ENCODE assay signal across 7 mouse cellular contexts in genomic region chr17:25416219-25416618, GRCm38 (mm10). TPM values are rescaled to one million over a fixed set of nuclear protein-coding genes. Genes with fewer than 3 reads are reported as not detected.
A peak's percentile ranks its signal among the peaks of the same experiment; 100 is the strongest.
DNase-seq lines count a peak whose midpoint lies in the region; ATAC-seq lines count a peak whose summit lies in the region.

No protein-coding gene starts in this region.

- no peak for DNase-seq in lung, adult 18-20 months
- DNase-seq in forelimb bud, embryonic 11.5 days (ENCODE audit: low read depth, low spot score): peak; percentile 28
- DNase-seq in yolk sac, embryonic 10.5 days (ENCODE audit: low spot score): no peak
- DNase-seq in thymus, adult 18-20 months: no peak

- H3K27ac ChIP-seq in lung, embryonic 15.5 days: peak overlapping the region; percentile 76
- H3K27ac ChIP-seq in intestine, embryonic 15.5 days: 0 out of 2 replicates have a peak overlapping the region, but pooled peaks have one; percentile 36
- peak overlapping the region; percentile 73 for H3K27ac ChIP-seq in neural tube, embryonic 13.5 days (replicated peaks)

- H3K4me2 ChIP-seq in lung, embryonic 15.5 days: 0 out of 2 replicates have a peak overlapping the region, but pooled peaks have one; percentile 2
- peak overlapping the region; percentile 24 for H3K4me2 ChIP-seq in intestine, embryonic 15.5 days (replicated peaks)
- H3K4me2 ChIP-seq in neural tube, embryonic 13.5 days: no peak overlapping the region

- no peaks in the 10 kb centered on the region for H3K9me3 ChIP-seq in lung, embryonic 15.5 days
- no peaks in the 10 kb centered on the region for H3K9me3 ChIP-seq in intestine, embryonic 15.5 days
- H3K9me3 ChIP-seq in neural tube, embryonic 13.5 days: no peaks in the 10 kb centered on the region

- no peaks in the 10 kb centered on the region for H3K27me3 ChIP-seq in lung, embryonic 15.5 days
- H3K27me3 ChIP-seq in intestine, embryonic 15.5 days (replicated peaks): no peaks in the 10 kb centered on the region
- no peaks in the 10 kb centered on the region for H3K27me3 ChIP-seq in neural tube, embryonic 13.5 days

- peak; percentile 62 for ATAC-seq in lung, embryonic 15.5 days (ENCODE audit: borderline replicate concordance, extremely low read depth, low FRiP score, low TSS enrichment)
- peak; percentile 54 for ATAC-seq in intestine, embryonic 15.5 days
- peak; percentile 34; the same call in 1 of the 2 replicates for ATAC-seq in neural tube, embryonic 13.5 days (ENCODE audit: low read depth)

- 19% methylated on average over 3 of the region's 3 CpGs for WGBS in lung, embryonic 15.5 days
- 19% methylated on average over 3 of the region's 3 CpGs for WGBS in intestine, embryonic 15.5 days
- 22% methylated on average over 3 of the region's 3 CpGs for WGBS in neural tube, embryonic 13.5 days

- no peak overlapping the region for H3K4me3 ChIP-seq in lung, embryonic 15.5 days
- H3K4me3 ChIP-seq in intestine, embryonic 15.5 days (replicated peaks): no peak overlapping the region; the same call in 1 of the 2 replicates
- no peak overlapping the region for H3K4me3 ChIP-seq in neural tube, embryonic 13.5 days

- H3K36me3 ChIP-seq in lung, embryonic 15.5 days: no peaks in the 10 kb centered on the region
- no peaks in the 10 kb centered on the region for H3K36me3 ChIP-seq in intestine, embryonic 15.5 days
- H3K36me3 ChIP-seq in neural tube, embryonic 13.5 days: no peaks in the 10 kb centered on the region

- no peak overlapping the region for H3K9ac ChIP-seq in lung, embryonic 15.5 days
- H3K9ac ChIP-seq in intestine, embryonic 15.5 days: no peak overlapping the region
- H3K9ac ChIP-seq in neural tube, embryonic 13.5 days: peak overlapping the region; percentile 39; the same call in 1 of the 2 replicates

- H3K4me1 ChIP-seq in lung, embryonic 15.5 days: peaks cover 47% of the 10 kb centered on the region
- peaks cover 35% of the 10 kb centered on the region for H3K4me1 ChIP-seq in intestine, embryonic 15.5 days (replicated peaks)
- peaks cover 75% of the 10 kb centered on the region for H3K4me1 ChIP-seq in neural tube, embryonic 13.5 days (replicated peaks)

RNA-seq across cellular contexts. Expression of gene Cacna1h, which starts 17.4 kb away (rescaled TPM):
- polyA plus RNA-seq in lung, embryonic 15.5 days (2015; fragmentation: Nextera tagmentation; extraction: Ambion mirVana): 2.5 and 2.6 TPM in 2 replicates
- polyA plus RNA-seq in intestine, embryonic 15.5 days (2015; fragmentation: Nextera tagmentation; extraction: Ambion mirVana): 4.3 and 4.6 TPM in 2 replicates
- 12.0 and 12.6 TPM in 2 replicates for polyA plus RNA-seq in neural tube, embryonic 13.5 days (2015; fragmentation: Nextera tagmentation; extraction: Ambion mirVana)

RNA-seq across cellular contexts. Expression of gene Tekt4, which starts 38.2 kb away (rescaled TPM):
- polyA plus RNA-seq in lung, embryonic 15.5 days (2015; fragmentation: Nextera tagmentation; extraction: Ambion mirVana): 2.6 and 3.0 TPM in 2 replicates
- polyA plus RNA-seq in intestine, embryonic 15.5 days (2015; fragmentation: Nextera tagmentation; extraction: Ambion mirVana): not detected in 2 replicates
- polyA plus RNA-seq in neural tube, embryonic 13.5 days (2015; fragmentation: Nextera tagmentation; extraction: Ambion mirVana): 0.57 and 0.87 TPM in 2 replicates

RNA-seq across cellular contexts. Expression of gene Tpsg1, which starts 47.1 kb away (rescaled TPM):
- 0.46 and 0.76 TPM in 2 replicates for polyA plus RNA-seq in lung, embryonic 15.5 days (2015; fragmentation: Nextera tagmentation; extraction: Ambion mirVana)
- 14.3 and 17.6 TPM in 2 replicates for polyA plus RNA-seq in intestine, embryonic 15.5 days (2015; fragmentation: Nextera tagmentation; extraction: Ambion mirVana)
- 0.68 TPM in 1 of 2 replicates, not detected in the other for polyA plus RNA-seq in neural tube, embryonic 13.5 days (2015; fragmentation: Nextera tagmentation; extraction: Ambion mirVana)

RNA-seq across cellular contexts. Expression of gene Tpsb2, which starts 50.1 kb away (rescaled TPM):
- 3.6 and 5.7 TPM in 2 replicates for polyA plus RNA-seq in lung, embryonic 15.5 days (2015; fragmentation: Nextera tagmentation; extraction: Ambion mirVana)
- polyA plus RNA-seq in intestine, embryonic 15.5 days (2015; fragmentation: Nextera tagmentation; extraction: Ambion mirVana): 1.9 TPM in 2 replicates
- polyA plus RNA-seq in neural tube, embryonic 13.5 days (2015; fragmentation: Nextera tagmentation; extraction: Ambion mirVana): 0.45 TPM in 1 of 2 replicates, not detected in the other
